Mouse (Mus musculus): ENCODE results near the gene Pros1. TPM values are rescaled to one million over a fixed set of nuclear protein-coding genes. Genes with fewer than 3 reads are reported as not detected.

Pros1 gene
- total RNA-seq, 2 experiments from 2014 or later = 0.19 TPM; not detected in 1

DNA sequence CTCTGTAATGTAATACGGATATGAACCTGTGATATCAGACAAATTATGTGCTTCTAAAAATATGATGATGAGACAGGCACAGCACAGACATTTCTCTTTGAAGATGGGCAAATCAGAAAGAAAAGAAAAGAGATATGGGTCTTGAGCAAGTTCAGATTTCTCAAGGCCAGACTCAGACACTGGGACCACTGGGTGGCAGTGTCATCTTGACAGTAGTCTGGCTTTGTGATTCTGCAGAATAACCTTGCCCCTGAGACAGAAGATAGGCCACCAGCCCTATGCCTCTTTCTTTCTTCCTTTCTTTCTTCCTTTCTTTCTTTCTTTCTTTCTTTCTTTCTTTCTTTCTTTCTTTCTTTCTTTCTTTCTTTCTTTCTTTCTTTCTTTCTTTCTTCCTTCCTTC lies 120.8 kb downstream of the Pros1 start:
- ATAC-seq (replicated peaks; ENCODE audit: low FRiP score, low TSS enrichment, poor library complexity, severe bottlenecking) = no peak

Other genes with a start within 250 kb of the Pros1 start
- 40.4 and 42.9 TPM in 2 replicates for gene Nsun3, start 67.5 kb upstream of the Pros1 start, total RNA-seq (2014; fragmentation: Nextera tagmentation)
- 18.2 and 33.5 TPM in 2 replicates for gene Nsun3, start 67.5 kb upstream of the Pros1 start, total RNA-seq (2017)
- gene Stx19, start 39.6 kb upstream of the Pros1 start, total RNA-seq (2014; fragmentation: Nextera tagmentation) = not detected in 2 replicates
- gene Stx19, start 39.6 kb upstream of the Pros1 start, total RNA-seq (2017) = not detected in 2 replicates
- 7.8 and 11.3 TPM in 2 replicates for gene Arl13b, start 7.3 kb upstream of the Pros1 start, total RNA-seq (2014; fragmentation: Nextera tagmentation)
- gene Arl13b, start 7.3 kb upstream of the Pros1 start, total RNA-seq (2017) = 5.4 and 8.2 TPM in 2 replicates